8 mouse cellular contexts compared by ENCODE assay signal in genomic region chr4:3081148-3081952, GRCm38 (mm10).
DNase-seq lines count a peak whose midpoint lies in the region; ATAC-seq lines count a peak whose summit lies in the region.

No protein-coding gene starts in this region.

- ATAC-seq in midbrain, embryonic 11.5 days (ENCODE audit: low FRiP score) = peak; percentile 25
- ATAC-seq in forebrain, embryonic 11.5 days (replicated peaks; ENCODE audit: low FRiP score) = peak; percentile 14
- ATAC-seq in inflammation-experienced regulatory T-cells, adult 6 months = peak; percentile 15
- ATAC-seq in midbrain, embryonic 14.5 days (ENCODE audit: low FRiP score, low TSS enrichment) = peak; percentile 34
- ATAC-seq in frontal cortex, adult (ENCODE audit: low TSS enrichment) = no peak

- H3K4me2 ChIP-seq in midbrain, embryonic 11.5 days = no peak overlapping the region
- no peak overlapping the region for H3K4me2 ChIP-seq in forebrain, embryonic 11.5 days (ENCODE audit: low read depth, low read length, severe bottlenecking)
- H3K4me2 ChIP-seq in midbrain, embryonic 14.5 days (ENCODE audit: low read length) = no peak overlapping the region

- no peak overlapping the region for H3K9ac ChIP-seq in midbrain, embryonic 11.5 days (ENCODE audit: low read length)
- no peak overlapping the region for H3K9ac ChIP-seq in forebrain, embryonic 11.5 days (ENCODE audit: low read length)
- no peak overlapping the region for H3K9ac ChIP-seq in midbrain, embryonic 14.5 days (replicated peaks; ENCODE audit: low read length)

- 0 out of 2 replicates have a peak, but pooled peaks cover 2% of the 10 kb centered on the region for H3K36me3 ChIP-seq in midbrain, embryonic 11.5 days (ENCODE audit: control insufficient read depth, insufficient read depth, low read length)
- H3K36me3 ChIP-seq in midbrain, embryonic 10.5 days = no peaks in the 10 kb centered on the region
- peaks cover 3% of the 10 kb centered on the region; the same call in 1 of the 2 replicates for H3K36me3 ChIP-seq in forebrain, embryonic 11.5 days (ENCODE audit: control insufficient read depth, insufficient read depth, low read length)
- H3K36me3 ChIP-seq in midbrain, embryonic 14.5 days (ENCODE audit: control insufficient read depth, insufficient read depth, low read length) = no peaks in the 10 kb centered on the region

- no peaks in the 10 kb centered on the region for H3K4me1 ChIP-seq in midbrain, embryonic 11.5 days (ENCODE audit: control insufficient read depth, insufficient read depth, low read length)
- H3K4me1 ChIP-seq in midbrain, embryonic 10.5 days = no peaks in the 10 kb centered on the region
- no peaks in the 10 kb centered on the region for H3K4me1 ChIP-seq in forebrain, embryonic 11.5 days (replicated peaks; ENCODE audit: control insufficient read depth, insufficient read depth, low read length)
- H3K4me1 ChIP-seq in midbrain, embryonic 14.5 days (ENCODE audit: control insufficient read depth, insufficient read depth, low read length) = no peaks in the 10 kb centered on the region

- H3K9me3 ChIP-seq in midbrain, embryonic 11.5 days (ENCODE audit: control insufficient read depth, low read length) = peaks cover 75% of the 10 kb centered on the region
- peaks cover 79% of the 10 kb centered on the region for H3K9me3 ChIP-seq in midbrain, embryonic 10.5 days (replicated peaks)
- peaks cover 72% of the 10 kb centered on the region for H3K9me3 ChIP-seq in forebrain, embryonic 11.5 days (ENCODE audit: control insufficient read depth, low read length)
- peaks cover 73% of the 10 kb centered on the region for H3K9me3 ChIP-seq in midbrain, embryonic 14.5 days (ENCODE audit: control insufficient read depth, low read length)

- no peak overlapping the region for H3K27ac ChIP-seq in midbrain, embryonic 11.5 days (ENCODE audit: low read depth, low read length)
- no peak overlapping the region for H3K27ac ChIP-seq in midbrain, embryonic 10.5 days (replicated peaks)
- no peak overlapping the region for H3K27ac ChIP-seq in forebrain, embryonic 11.5 days (ENCODE audit: low read depth, low read length)
- no peak overlapping the region for H3K27ac ChIP-seq in midbrain, embryonic 14.5 days (replicated peaks; ENCODE audit: low read depth, low read length)

- H3K27me3 ChIP-seq in midbrain, embryonic 11.5 days (ENCODE audit: control insufficient read depth, insufficient read depth, low read length) = no peaks in the 10 kb centered on the region
- H3K27me3 ChIP-seq in midbrain, embryonic 10.5 days (ENCODE audit: low read depth, poor library complexity, severe bottlenecking) = no peaks in the 10 kb centered on the region
- H3K27me3 ChIP-seq in forebrain, embryonic 11.5 days (ENCODE audit: control insufficient read depth, insufficient read depth, low read length) = no peaks in the 10 kb centered on the region
- H3K27me3 ChIP-seq in midbrain, embryonic 14.5 days (ENCODE audit: control insufficient read depth, insufficient read depth, low read length) = no peaks in the 10 kb centered on the region

- no peak overlapping the region for H3K4me3 ChIP-seq in midbrain, embryonic 11.5 days (ENCODE audit: low read depth, low read length)
- no peak overlapping the region for H3K4me3 ChIP-seq in midbrain, embryonic 10.5 days
- no peak overlapping the region for H3K4me3 ChIP-seq in forebrain, embryonic 11.5 days (ENCODE audit: low read depth, low read length)
- no peak overlapping the region for H3K4me3 ChIP-seq in midbrain, embryonic 14.5 days (replicated peaks; ENCODE audit: low read depth, low read length)

- WGBS in midbrain, embryonic 11.5 days = 60% methylated on average over 6 of the region's 6 CpGs
- 57% methylated on average over 6 of the region's 6 CpGs for WGBS in midbrain, embryonic 10.5 days
- WGBS in forebrain, embryonic 11.5 days = 64% methylated on average over 6 of the region's 6 CpGs
- WGBS in midbrain, embryonic 14.5 days = 60% methylated on average over 6 of the region's 6 CpGs

- DNase-seq in midbrain, embryonic 11.5 days (ENCODE audit: low spot score, missing footprints) = peak; percentile 86
- DNase-seq in midbrain, embryonic 10.5 days (ENCODE audit: low spot score) = no peak
- DNase-seq in forebrain, embryonic 11.5 days (ENCODE audit: low spot score) = peak; percentile 53
- DNase-seq in midbrain, embryonic 14.5 days = no peak
- no peak for DNase-seq in right cerebral cortex, postnatal 4 days
- DNase-seq in right cerebral cortex, postnatal 14 days = no peak

Comparison
In these comparisons a context has a peak if more than half of its experiments do, and no peak if none do; other contexts are left out.
1. DNase-seq: peak in midbrain, embryonic 11.5 days (single experiment) and forebrain, embryonic 11.5 days (single experiment); none in midbrain, embryonic 10.5 days (single experiment), midbrain, embryonic 14.5 days (single experiment), right cerebral cortex, postnatal 4 days (single experiment) and right cerebral cortex, postnatal 14 days (single experiment).